Mouse (Mus musculus) neural tube, embryonic 10.5 days (tissue): ENCODE measurements around the gene Relch.
"Not testable (repeated sequence)": the region's sequence is repeated elsewhere in the genome, so short reads cannot be mapped to it uniquely, and the experiment has no call there.

Experiments used
- DNase-seq: peaks from one replicate; pipeline ENCODE4 v3.0.0-alpha.2; 2017; ENCODE audit warnings: low spot score; ENCODE audit errors: extremely low spot score

Relch gene

GRCm38 (mm10) chr1:105663171-105663961 is at the start of gene Relch, which contains the start of gene Pign:
TSS of gene Relch (plus strand) at chr1:105663861.
TSS of gene Pign (minus strand) at chr1:105663677.
- peak; percentile 98 for DNase-seq

- DNase-seq: peak; percentile 22
These were observed 33.2 kb upstream of the Relch start for GRCm38 (mm10) chr1:105630481-105630880.

- DNase-seq: no peak
These were observed 19.6 kb upstream of the Relch start for GRCm38 (mm10) chr1:105644093-105644492.

- DNase-seq: no peak
These were observed 13.0 kb upstream of the Relch start for GRCm38 (mm10) chr1:105650650-105651049.

- no peak for DNase-seq
These were observed 9.7 kb upstream of the Relch start for GRCm38 (mm10) chr1:105653981-105654380.

GRCm38 (mm10) chr1:105660015-105660414 is 3.6 kb upstream of the Relch start:
- no peak for DNase-seq

GRCm38 (mm10) chr1:105662820-105663170 is 866 bp upstream of the Relch start:
- DNase-seq: no peak

GRCm38 (mm10) chr1:105663962-105664812 is 526 bp downstream of the Relch start:
- no peak for DNase-seq

GRCm38 (mm10) chr1:105669700-105670099 is 6.0 kb downstream of the Relch start:
- DNase-seq: no peak

GRCm38 (mm10) chr1:105674763-105675162 is 11.1 kb downstream of the Relch start:
- DNase-seq: no peak

GRCm38 (mm10) chr1:105680587-105680986 is 16.9 kb downstream of the Relch start:
- no peak for DNase-seq

GRCm38 (mm10) chr1:105685501-105685900 is 21.8 kb downstream of the Relch start:
- DNase-seq: no peak

GRCm38 (mm10) chr1:105695581-105695980 is 31.9 kb downstream of the Relch start:
- no peak for DNase-seq

GRCm38 (mm10) chr1:105700984-105701530 is 37.4 kb downstream of the Relch start:
- no peak for DNase-seq

- DNase-seq: no peak
These were observed 45.8 kb downstream of the Relch start for GRCm38 (mm10) chr1:105709415-105709814.

GRCm38 (mm10) chr1:105711227-105711626 is 47.6 kb downstream of the Relch start:
- no peak for DNase-seq

- no peak for DNase-seq
These were observed 49.2 kb downstream of the Relch start for GRCm38 (mm10) chr1:105712822-105713221.

GRCm38 (mm10) chr1:105718358-105718757 is 54.7 kb downstream of the Relch start:
- no peak for DNase-seq

GRCm38 (mm10) chr1:105729246-105729645 is 65.6 kb downstream of the Relch start:
- DNase-seq: not testable (repeated sequence)

- no peak for DNase-seq
These were observed 71.7 kb downstream of the Relch start for GRCm38 (mm10) chr1:105735318-105735717.

- DNase-seq: no peak
These were observed 74.7 kb downstream of the Relch start for GRCm38 (mm10) chr1:105738334-105738733.

GRCm38 (mm10) chr1:105739493-105739892 is 75.8 kb downstream of the Relch start:
- no peak for DNase-seq
